Mouse (Mus musculus) ovary, postnatal 36 days (tissue): ENCODE measurements at regions not wholly inside any gene's neighbourhood (a gene's known extent, or its start where the extent isn't known, plus 50 kb on each side); places are given as distances from the start of the nearest gene placed in this dataset.
"Not testable (repeated sequence)": the region's sequence is repeated elsewhere in the genome, so short reads cannot be mapped to it uniquely, and the experiment has no call there.

Source experiments
- DNase-seq: peaks from one replicate; pipeline ENCODE4 v3.0.0; 2022; ENCODE audit warnings: low spot score, mixed read lengths

- no peak for DNase-seq
Measured at GRCm38 (mm10) chr13:31050160-31050788, 76.3 kb downstream of the Gm5447 start.

DNA sequence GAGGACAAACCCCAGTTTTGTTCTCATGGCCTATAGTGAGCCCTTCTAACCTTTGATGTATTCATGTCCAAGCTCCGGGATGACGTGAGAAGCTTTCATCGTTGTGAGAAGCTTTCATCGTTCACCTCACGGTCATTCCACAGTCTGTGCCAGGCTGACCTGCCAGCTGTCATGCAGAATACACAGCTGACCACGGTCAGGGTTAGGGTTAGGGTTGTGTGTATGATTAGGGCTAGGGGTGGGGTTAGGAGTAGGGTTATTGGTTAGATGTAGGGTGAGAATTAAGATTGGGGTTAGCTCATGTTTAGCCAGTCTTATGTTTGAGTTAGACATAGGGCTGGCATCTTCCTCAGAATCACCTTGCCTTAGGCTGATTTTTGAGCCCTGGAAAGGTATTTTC, 77.6 kb downstream of the Gm5447 start:
- DNase-seq, result not testable (repeated sequence)

DNA sequence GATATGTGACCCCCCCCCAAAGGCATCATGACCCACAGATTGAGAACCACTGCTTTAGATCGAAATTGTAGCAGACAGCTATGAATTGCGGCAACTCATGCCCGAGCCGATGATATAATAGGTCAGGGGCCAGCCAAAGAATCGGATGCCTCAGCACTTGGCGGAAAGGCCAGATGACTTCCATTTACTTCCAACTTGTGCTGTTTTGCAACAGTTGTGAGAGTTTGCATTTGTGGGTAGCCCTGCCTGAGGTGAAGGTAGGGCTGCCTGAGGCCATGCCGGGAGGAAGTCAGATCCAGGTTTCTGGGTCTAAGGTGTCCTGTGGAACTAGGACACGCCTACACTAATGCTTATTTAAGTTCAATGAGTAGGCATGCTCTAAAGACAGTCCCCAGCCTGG, 80.4 kb downstream of the Gm5447 start:
- no peak for DNase-seq

DNA sequence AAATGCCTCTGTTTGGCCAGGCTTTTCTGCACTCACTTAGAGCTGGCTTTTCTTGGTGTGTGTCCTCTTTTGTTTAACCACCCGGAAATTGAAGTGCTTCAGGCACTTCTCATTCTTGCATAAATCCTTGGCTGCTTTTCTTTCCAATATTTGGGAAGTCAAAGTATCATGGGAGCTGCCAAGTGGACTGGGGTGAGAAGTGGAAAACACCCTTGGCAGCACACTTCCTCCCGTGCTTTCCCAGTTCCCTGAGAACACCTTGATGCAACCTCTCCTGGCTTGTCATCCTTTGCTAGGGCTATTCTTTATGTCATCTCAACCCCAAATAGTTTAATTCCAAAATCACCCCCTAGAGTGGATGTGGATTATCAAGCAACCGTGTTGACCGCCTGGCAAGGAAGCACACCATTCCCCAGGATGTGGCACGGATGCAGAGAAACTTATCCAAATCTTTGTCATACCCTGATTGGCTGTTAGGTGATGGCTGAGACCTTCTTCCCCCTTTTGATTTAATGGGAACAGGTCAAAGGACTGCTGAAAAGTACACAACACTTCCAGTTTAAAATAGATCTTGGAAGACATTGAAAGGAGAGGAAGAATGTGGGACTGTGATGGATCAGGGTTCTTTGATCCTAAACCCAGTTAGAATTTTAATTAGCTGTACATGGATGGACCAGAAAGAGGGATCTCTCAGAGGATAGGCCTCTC, 81.5 kb downstream of the Gm5447 start:
- no peak for DNase-seq

DNA sequence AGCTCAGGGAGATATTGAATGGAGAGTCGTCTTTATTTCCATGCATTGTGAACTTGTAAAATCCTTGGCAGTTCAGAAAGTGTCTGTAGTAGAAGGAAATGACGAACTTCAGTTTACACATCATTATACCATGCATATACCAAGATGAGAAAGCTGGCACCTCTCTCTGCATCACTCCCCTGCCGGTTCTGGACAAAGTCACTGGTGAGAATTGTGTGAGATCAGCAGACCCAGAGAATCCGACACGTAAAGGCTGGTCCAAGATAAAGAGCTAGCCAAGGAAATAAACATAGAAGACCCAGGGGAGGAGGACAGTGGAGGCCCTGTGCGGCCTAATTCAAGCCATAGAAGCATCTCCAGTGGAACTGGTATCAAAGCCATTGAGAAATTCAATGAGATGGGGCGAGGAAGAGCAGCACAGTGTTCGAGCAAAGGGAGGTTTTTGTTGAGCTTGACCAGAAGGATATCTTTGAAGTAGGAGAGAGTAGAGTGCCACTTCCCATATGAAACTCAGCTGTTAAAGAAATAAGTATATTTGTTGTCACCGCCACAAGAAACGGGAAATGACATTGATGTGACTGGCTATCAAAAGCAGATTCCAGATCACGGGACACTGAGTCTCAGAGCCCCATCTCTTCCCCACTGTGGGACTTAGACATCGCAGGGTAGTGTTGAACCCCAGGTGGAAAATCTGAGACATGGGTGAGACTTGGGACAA, 82.3 kb downstream of the Gm5447 start:
- DNase-seq, result no peak

- no peak for DNase-seq
Measured at GRCm38 (mm10) chr13:31060916-31061431, 87.0 kb downstream of the Gm5447 start.

GRCm38 (mm10) chr13:31068343-31068742, 94.3 kb downstream of the Gm5447 start:
- DNase-seq, result no peak

GRCm38 (mm10) chr13:31076541-31076940, 102.5 kb downstream of the Gm5447 start:
- DNase-seq, result no peak

- DNase-seq, result no peak
Measured at GRCm38 (mm10) chr13:31078751-31079150, 104.7 kb downstream of the Gm5447 start.

- DNase-seq, result no peak
Measured at GRCm38 (mm10) chr13:31080215-31080614, 106.2 kb downstream of the Gm5447 start.

GRCm38 (mm10) chr13:31082448-31083140, 108.6 kb downstream of the Gm5447 start:
- peak; percentile 11 for DNase-seq

GRCm38 (mm10) chr13:31101051-31101450, 127.0 kb downstream of the Gm5447 start:
- DNase-seq, result no peak

- no peak for DNase-seq
Measured at GRCm38 (mm10) chr13:31107434-31107833, 133.4 kb downstream of the Gm5447 start.

- no peak for DNase-seq
Measured at GRCm38 (mm10) chr13:31109231-31109630, 135.2 kb downstream of the Gm5447 start.

- no peak for DNase-seq
Measured at GRCm38 (mm10) chr13:31122689-31123088, 148.7 kb downstream of the Gm5447 start.

GRCm38 (mm10) chr13:31124547-31125216, 150.7 kb downstream of the Gm5447 start:
- no peak for DNase-seq

GRCm38 (mm10) chr13:31132501-31132900, 158.5 kb downstream of the Gm5447 start:
- peak; percentile 5 for DNase-seq

GRCm38 (mm10) chr13:31139686-31140085, 165.7 kb downstream of the Gm5447 start:
- DNase-seq, result no peak

DNA sequence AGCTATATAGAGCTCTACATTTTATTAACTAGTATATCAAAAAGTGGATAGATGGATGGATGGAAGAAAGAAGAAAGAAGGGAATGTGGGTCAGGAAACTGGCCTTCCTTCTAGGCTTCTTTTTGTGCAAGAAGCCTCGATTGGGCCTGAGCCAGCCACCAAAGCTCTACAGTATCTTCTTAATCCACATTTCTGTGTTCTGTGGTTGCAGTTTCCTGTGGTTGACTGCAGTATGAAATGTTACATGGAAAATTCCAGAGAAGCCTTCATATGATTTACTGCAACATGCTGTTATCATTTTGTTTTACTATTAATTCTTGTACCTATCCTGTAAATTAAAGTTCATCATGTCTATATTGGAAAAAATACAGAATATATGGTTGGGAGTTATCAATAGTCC, 173.3 kb downstream of the Gm5447 start:
- no peak for DNase-seq

DNA sequence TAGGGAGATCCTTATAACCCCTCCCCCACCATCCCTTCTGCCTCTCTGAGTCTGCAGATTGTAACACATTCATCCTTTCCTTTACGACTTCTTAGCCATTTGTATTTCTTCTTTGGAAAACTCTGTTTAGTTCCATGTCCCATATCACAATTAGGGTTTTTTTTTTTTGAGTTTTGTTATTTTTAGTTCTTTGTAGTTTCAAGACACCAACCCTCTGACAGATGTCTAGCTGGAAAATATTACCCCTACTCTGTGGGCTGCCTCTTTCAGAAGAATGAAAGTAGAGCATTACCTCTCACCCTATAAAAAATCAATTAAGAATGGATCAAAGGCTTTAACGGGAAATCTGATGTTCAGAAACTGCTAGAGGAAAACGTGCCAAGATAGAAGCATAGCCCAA, 180.1 kb downstream of the Gm5447 start:
- DNase-seq, result no peak

DNA sequence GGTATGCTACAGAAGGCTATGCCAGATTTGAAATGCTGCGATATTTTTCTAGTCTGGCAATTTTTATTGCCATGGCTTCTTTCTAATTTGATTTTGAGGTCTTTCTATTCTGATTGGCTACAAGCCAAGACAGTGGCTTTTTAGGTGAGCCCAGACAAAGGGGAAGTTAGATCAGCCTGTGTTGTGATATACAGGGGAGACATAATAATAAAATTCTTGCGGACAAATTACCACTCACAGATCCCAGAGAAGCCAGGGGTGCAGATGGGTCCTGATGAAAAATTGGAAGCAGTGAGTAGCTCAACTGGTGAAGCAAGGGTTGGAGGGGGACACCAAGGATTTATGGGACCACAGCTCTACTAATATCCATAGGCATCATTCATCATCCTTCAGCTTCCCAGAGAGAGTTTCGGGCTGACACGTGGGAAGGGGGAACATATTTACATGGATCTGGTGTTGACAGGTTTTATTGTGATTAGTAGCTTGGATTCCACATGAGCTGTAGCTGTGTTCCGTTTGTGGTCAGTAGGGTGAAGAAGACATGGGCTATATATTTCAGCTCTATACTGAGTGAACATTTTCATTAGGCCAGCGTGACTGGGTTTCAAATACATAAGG, 190.0 kb downstream of the Gm5447 start:
- DNase-seq, result no peak
